In genomic region chr17:83699062-83699724, GRCm38 (mm10) we compare ENCODE assay signal across 12 mouse cellular contexts. TPM values are rescaled to one million over a fixed set of nuclear protein-coding genes. Genes with fewer than 3 reads are reported as not detected.
DNase-seq lines count a peak whose midpoint lies in the region; ATAC-seq and TF ChIP-seq lines count a peak whose summit lies in the region.
"Had no signal": no experiment of that assay in that cellular context is flagged by ENCODE, and none has a peak within 500 bp of the region (broad histone marks: within the 10 kb centered on the region; RNA-seq: fewer than 3 reads in every experiment).

No protein-coding gene starts in this region.

- no peaks in the 10 kb centered on the region for H3K9me3 ChIP-seq in liver, embryonic 13.5 days (replicated peaks)
- H3K9me3 ChIP-seq in liver, embryonic 11.5 days (ENCODE audit: control insufficient read depth, low read length), result no peaks in the 10 kb centered on the region
- H3K9me3 ChIP-seq: forebrain, embryonic 13.5 days; hindbrain, embryonic 15.5 days; liver, embryonic 15.5 days had no signal

- no peak for TF ChIP-seq POLR2A in small intestine, adult 2 months (IDR thresholded peaks at IDR 0.05; ENCODE audit: low read depth, low read length)

- peak overlapping the region; percentile 3; the same call in 1 of the 2 replicates for H3K27ac ChIP-seq in liver, embryonic 13.5 days
- no peak overlapping the region for H3K27ac ChIP-seq in liver, embryonic 11.5 days (ENCODE audit: low read depth, low read length)
- H3K27ac ChIP-seq in small intestine, adult 2 months (ENCODE audit: insufficient read depth, low read depth, low read length), result peak overlapping the region; percentile 20; the same call in 1 of the 2 replicates
- H3K27ac ChIP-seq: forebrain, embryonic 13.5 days; hindbrain, embryonic 15.5 days; left cerebral cortex, adult 2 months; liver, embryonic 15.5 days had no signal

- intact Hi-C loops in gastrocnemius, postnatal 36 days (cut with DNase I), result no loop called here

- no peak overlapping the region for H3K9ac ChIP-seq in liver, embryonic 13.5 days
- no peak overlapping the region for H3K9ac ChIP-seq in liver, embryonic 11.5 days (ENCODE audit: low read depth, low read length)
- H3K9ac ChIP-seq: forebrain, embryonic 13.5 days; hindbrain, embryonic 15.5 days; liver, embryonic 15.5 days had no signal

- no peak overlapping the region for H3K4me3 ChIP-seq in liver, embryonic 13.5 days (replicated peaks)
- no peak overlapping the region for H3K4me3 ChIP-seq in liver, embryonic 11.5 days (ENCODE audit: low read depth, low read length)
- no peak overlapping the region for H3K4me3 ChIP-seq in small intestine, adult 2 months (ENCODE audit: low read depth, low read length)
- H3K4me3 ChIP-seq: forebrain, embryonic 13.5 days; hindbrain, embryonic 15.5 days; left cerebral cortex, adult 2 months; liver, embryonic 15.5 days had no signal

- DNase-seq in liver, embryonic 13.5 days, result no peak
- DNase-seq in liver, embryonic 11.5 days (ENCODE audit: low spot score), result no peak
- DNase-seq in kidney, postnatal 25 days, result peak; percentile 37 to 70
- no peak for DNase-seq in spleen, adult 12 weeks (ENCODE audit: low spot score)
- no peak for DNase-seq in retina, postnatal 1 day
- no peak for DNase-seq in gastrocnemius, postnatal 36 days

- H3K36me3 ChIP-seq in liver, embryonic 13.5 days, result no peaks in the 10 kb centered on the region
- no peaks in the 10 kb centered on the region for H3K36me3 ChIP-seq in liver, embryonic 11.5 days (ENCODE audit: control insufficient read depth, insufficient read depth, low read length)
- no peaks in the 10 kb centered on the region for H3K36me3 ChIP-seq in small intestine, adult 2 months (ENCODE audit: control insufficient read depth, insufficient read depth, low read length)
- H3K36me3 ChIP-seq: hindbrain, embryonic 15.5 days; liver, embryonic 15.5 days had no signal

- H3K27me3 ChIP-seq in liver, embryonic 13.5 days, result no peaks in the 10 kb centered on the region
- no peaks in the 10 kb centered on the region for H3K27me3 ChIP-seq in liver, embryonic 11.5 days (replicated peaks; ENCODE audit: control insufficient read depth, insufficient read depth, low read length)
- no peaks in the 10 kb centered on the region for H3K27me3 ChIP-seq in small intestine, adult 2 months (ENCODE audit: control insufficient read depth, insufficient read depth, low read length)
- H3K27me3 ChIP-seq: forebrain, embryonic 13.5 days; hindbrain, embryonic 15.5 days; liver, embryonic 15.5 days had no signal

- 0 out of 2 replicates have a peak, but pooled peaks have one; percentile 23 for ATAC-seq in liver, embryonic 13.5 days (ENCODE audit: low read depth)
- ATAC-seq in liver, embryonic 11.5 days (replicated peaks; ENCODE audit: low FRiP score), result no peak
- ATAC-seq in hematopoietic stem cell, adult 5-6 weeks (replicated peaks in 1 of 2; ENCODE audit: insufficient read depth in 1 of 2, low FRiP score in 2 of 2, low TSS enrichment in 1 of 2, low read depth in 1 of 2, poor library complexity in 2 of 2, severe bottlenecking in 2 of 2), result peak; percentile 48 to 54
- ATAC-seq: forebrain, embryonic 13.5 days had no signal

- peaks cover 50% of the 10 kb centered on the region for H3K4me1 ChIP-seq in liver, embryonic 13.5 days (replicated peaks)
- H3K4me1 ChIP-seq in liver, embryonic 11.5 days (replicated peaks; ENCODE audit: control insufficient read depth, insufficient read depth, low read length), result peaks cover 12% of the 10 kb centered on the region
- peaks cover 11% of the 10 kb centered on the region; the same call in 1 of the 2 replicates for H3K4me1 ChIP-seq in small intestine, adult 2 months (ENCODE audit: control insufficient read depth, insufficient read depth, insufficient read length, low read length)
- H3K4me1 ChIP-seq: forebrain, embryonic 13.5 days; hindbrain, embryonic 15.5 days had no signal

- no peak overlapping the region for H3K4me2 ChIP-seq in liver, embryonic 13.5 days
- no peak overlapping the region for H3K4me2 ChIP-seq in liver, embryonic 11.5 days
- H3K4me2 ChIP-seq: forebrain, embryonic 13.5 days; hindbrain, embryonic 15.5 days; liver, embryonic 15.5 days had no signal

- 33% methylated on average over 8 of the region's 8 CpGs for WGBS in liver, embryonic 13.5 days (ENCODE audit: insufficient replicate concordance)
- 58% methylated on average over 8 of the region's 8 CpGs for WGBS in liver, embryonic 11.5 days
- WGBS in small intestine, adult 2 months, result 26% methylated on average over 8 of the region's 8 CpGs

- TF ChIP-seq CTCF in small intestine, adult 2 months (IDR thresholded peaks at IDR 0.05; ENCODE audit: extremely low read depth, insufficient read length, insufficient replicate concordance, low read depth, low read length), result no peak

RNA-seq across cellular contexts. Expression of gene Mta3, which starts 6.8 kb away (rescaled TPM):
- polyA plus RNA-seq in liver, embryonic 13.5 days (2015; fragmentation: Nextera tagmentation; extraction: Ambion mirVana), result 44.1 and 50.4 TPM in 2 replicates
- polyA plus RNA-seq in liver, embryonic 11.5 days (2014; fragmentation: Nextera tagmentation; extraction: Ambion mirVana), result 63.0 and 67.2 TPM in 2 replicates
- 64.2 and 81.2 TPM in 2 replicates for total RNA-seq in hematopoietic stem cell, adult 5-6 weeks (2017)
- 13.7 and 40.1 TPM in 2 replicates for polyA plus RNA-seq in small intestine, adult 2 months (2012; rRNA removed)
- total RNA-seq in gastrocnemius, postnatal 36 days (2021), result 1 to 10 TPM; 7.6 to 9.7 TPM

Comparison
In these comparisons a context has a peak if more than half of its experiments do, and no peak if none do; other contexts are left out.
1. DNase-seq: peak in kidney, postnatal 25 days (2 of 2); none in liver, embryonic 13.5 days (single experiment), liver, embryonic 11.5 days (single experiment), spleen, adult 12 weeks (single experiment), retina, postnatal 1 day (single experiment) and gastrocnemius, postnatal 36 days (0 of 2).